Mouse (Mus musculus) hindbrain, embryonic 16.5 days (tissue): ENCODE measurements at regions not wholly inside any gene's neighbourhood (a gene's known extent, or its start where the extent isn't known, plus 50 kb on each side); places are given as distances from the start of the nearest gene placed in this dataset.
A peak's percentile ranks its signal among the peaks of the same experiment; 100 is the strongest.

Source experiments
- ATAC-seq: fragments of 200-750 bp; cut with Nextera tagmentation; 2 replicates; pipeline ENCODE4 v1.8.0; 2017; ENCODE audit warnings: moderate TSS enrichment, moderate library complexity
- H3K27ac ChIP-seq: fragments of 300-500 bp; sonication (generic); 2 replicates; pipeline ENCODE4 v1.5.1; 2014; ENCODE audit warnings: low read depth, mild to moderate bottlenecking, control low read depth, low read length, moderate library complexity
- H3K27me3 ChIP-seq: fragments of 300-500 bp; sonication (generic); replicated peaks from 2 replicates; pipeline ENCODE4 v1.6.1; 2014; ENCODE audit warnings: low read length; ENCODE audit not compliant: control insufficient read depth, insufficient read depth
- H3K36me3 ChIP-seq: fragments of 300-500 bp; sonication (generic); 2 replicates; pipeline ENCODE4 v1.6.1; 2014; ENCODE audit warnings: mild to moderate bottlenecking, low read length, moderate library complexity, mixed read lengths; ENCODE audit not compliant: control insufficient read depth, insufficient read depth
- H3K4me1 ChIP-seq: fragments of 300-500 bp; sonication (generic); 2 replicates; pipeline ENCODE4 v1.6.1; 2014; ENCODE audit warnings: low read depth, low read length; ENCODE audit not compliant: control insufficient read depth, insufficient read depth
- H3K4me2 ChIP-seq: fragments of 300-500 bp; sonication (generic); 2 replicates; pipeline ENCODE4 v1.6.1; 2014; ENCODE audit warnings: mild to moderate bottlenecking, low read length, control low read depth, moderate library complexity
- H3K4me3 ChIP-seq: fragments of 300-500 bp; sonication (generic); 2 replicates; pipeline ENCODE4 v1.5.1; 2014; ENCODE audit warnings: mild to moderate bottlenecking, low read length, control low read depth, moderate library complexity
- H3K9ac ChIP-seq: fragments of 300-500 bp; sonication (generic); 2 replicates; pipeline ENCODE4 v1.6.1; 2014; ENCODE audit warnings: low read depth, mild to moderate bottlenecking, control low read depth, low read length, moderate library complexity
- H3K9me3 ChIP-seq: fragments of 300-500 bp; sonication (generic); 2 replicates; pipeline ENCODE4 v1.6.1; 2014; ENCODE audit warnings: mild to moderate bottlenecking, low read length, moderate library complexity; ENCODE audit not compliant: control insufficient read depth
- WGBS: fragments of 180-500 bp; shearing (Covaris S2); extraction: QIAGEN DNeasy Blood & Tissue Kit; methylation state at CpG from one replicate; pipeline ENCODE4 v1.1.7; 2014; 5-methylcytosine and 5-hydroxymethylcytosine counted together

GRCm38 (mm10) chr1:177584302-177584886 is 142.2 kb downstream of the Zbtb18 start:
- no peak for ATAC-seq
- no peaks in the 10 kb centered on the region for H3K36me3 ChIP-seq
- WGBS, result 71% methylated on average over 5 of the region's 5 CpGs

GRCm38 (mm10) chr1:177585320-177585719 is 143.2 kb downstream of the Zbtb18 start:
- Histone ChIP-seq H3K4me3 (no peak overlapping the region), H3K9me3 (no peaks in the 10 kb centered on the region; the same call in 1 of the 2 replicates), H3K4me2 (no peak overlapping the region), H3K9ac (no peak overlapping the region), H3K36me3 (no peaks in the 10 kb centered on the region), H3K27ac (no peak overlapping the region), H3K27me3 (no peaks in the 10 kb centered on the region), H3K4me1 (no peaks in the 10 kb centered on the region)
- ATAC-seq, result no peak
- WGBS, result 91% methylated on average over 2 of the region's 2 CpGs

More at GRCm38 (mm10) chr1:177584302-177584886, 142.2 kb downstream of the Zbtb18 start:
- H3K4me2 ChIP-seq, result no peak overlapping the region
- no peak overlapping the region for H3K4me3 ChIP-seq
- H3K27me3 ChIP-seq, result no peaks in the 10 kb centered on the region
- no peaks in the 10 kb centered on the region; the same call in 1 of the 2 replicates for H3K9me3 ChIP-seq
- no peak overlapping the region for H3K9ac ChIP-seq
- H3K27ac ChIP-seq, result no peak overlapping the region
- no peaks in the 10 kb centered on the region for H3K4me1 ChIP-seq

GRCm38 (mm10) chr1:177589034-177589433 is 140.6 kb upstream of the 1700016C15Rik start:
- WGBS, result 89% methylated on average over 7 of the region's 7 CpGs
- Histone ChIP-seq H3K9ac (no peak overlapping the region), H3K4me3 (no peak overlapping the region), H3K4me1 (no peaks in the 10 kb centered on the region), H3K4me2 (no peak overlapping the region), H3K9me3 (no peaks in the 10 kb centered on the region), H3K36me3 (no peaks in the 10 kb centered on the region), H3K27me3 (no peaks in the 10 kb centered on the region), H3K27ac (no peak overlapping the region)
- ATAC-seq, result no peak

GRCm38 (mm10) chr1:177589656-177590055 is 140.0 kb upstream of the 1700016C15Rik start:
- no peak for ATAC-seq
- Histone ChIP-seq H3K4me2 (no peak overlapping the region), H3K4me3 (no peak overlapping the region), H3K4me1 (no peaks in the 10 kb centered on the region), H3K9me3 (no peaks in the 10 kb centered on the region), H3K27me3 (no peaks in the 10 kb centered on the region), H3K27ac (no peak overlapping the region), H3K9ac (no peak overlapping the region), H3K36me3 (no peaks in the 10 kb centered on the region)
- WGBS, result 92% methylated on average over 4 of the region's 4 CpGs

- WGBS, result 93% methylated on average over 3 of the region's 3 CpGs
- Histone ChIP-seq H3K4me2 (no peak overlapping the region), H3K9me3 (no peaks in the 10 kb centered on the region), H3K27ac (no peak overlapping the region), H3K36me3 (no peaks in the 10 kb centered on the region), H3K27me3 (no peaks in the 10 kb centered on the region), H3K4me1 (no peaks in the 10 kb centered on the region), H3K4me3 (no peak overlapping the region), H3K9ac (no peak overlapping the region)
- no peak for ATAC-seq
These were observed 137.9 kb upstream of the 1700016C15Rik start for GRCm38 (mm10) chr1:177591742-177592141.

- H3K4me2 ChIP-seq, result no peak overlapping the region
- H3K9me3 ChIP-seq, result no peaks in the 10 kb centered on the region
- no peaks in the 10 kb centered on the region for H3K36me3 ChIP-seq
- H3K4me1 ChIP-seq, result no peaks in the 10 kb centered on the region
- H3K27me3 ChIP-seq, result no peaks in the 10 kb centered on the region
- no peak for ATAC-seq
- H3K27ac ChIP-seq, result no peak overlapping the region
- H3K4me3 ChIP-seq, result no peak overlapping the region
- 93% methylated on average over 9 of the region's 9 CpGs for WGBS
- no peak overlapping the region for H3K9ac ChIP-seq
These were observed 137.3 kb upstream of the 1700016C15Rik start for GRCm38 (mm10) chr1:177592337-177592736.

- H3K4me2 ChIP-seq, result no peak overlapping the region
- ATAC-seq, result 0 out of 2 replicates have a peak, but pooled peaks have one; percentile 24
- no peak overlapping the region for H3K9ac ChIP-seq
- H3K9me3 ChIP-seq, result peaks cover 2% of the 10 kb centered on the region; the same call in 1 of the 2 replicates
- no peaks in the 10 kb centered on the region for H3K36me3 ChIP-seq
- H3K4me3 ChIP-seq, result no peak overlapping the region
- no peaks in the 10 kb centered on the region for H3K27me3 ChIP-seq
- WGBS, result 81% methylated on average over 13 of the region's 13 CpGs
- H3K4me1 ChIP-seq, result no peaks in the 10 kb centered on the region
- no peak overlapping the region for H3K27ac ChIP-seq
These were observed 135.3 kb upstream of the 1700016C15Rik start for GRCm38 (mm10) chr1:177594341-177594740.

- Histone ChIP-seq H3K36me3 (no peaks in the 10 kb centered on the region), H3K27ac (no peak overlapping the region), H3K9me3 (peaks cover 2% of the 10 kb centered on the region; the same call in 1 of the 2 replicates), H3K9ac (no peak overlapping the region), H3K4me3 (no peak overlapping the region), H3K4me2 (no peak overlapping the region), H3K27me3 (no peaks in the 10 kb centered on the region), H3K4me1 (no peaks in the 10 kb centered on the region)
- ATAC-seq, result no peak
- WGBS, result 62% methylated on average over 7 of the region's 7 CpGs
These were observed 134.2 kb upstream of the 1700016C15Rik start for GRCm38 (mm10) chr1:177595326-177595914.

- Histone ChIP-seq H3K4me2 (no peak overlapping the region), H3K9ac (no peak overlapping the region), H3K9me3 (peaks cover 2% of the 10 kb centered on the region; the same call in 1 of the 2 replicates), H3K27ac (no peak overlapping the region), H3K4me3 (no peak overlapping the region), H3K4me1 (no peaks in the 10 kb centered on the region), H3K36me3 (no peaks in the 10 kb centered on the region), H3K27me3 (no peaks in the 10 kb centered on the region)
- 81% methylated on average over 4 of the region's 4 CpGs for WGBS
- no peak for ATAC-seq
These were observed 132.6 kb upstream of the 1700016C15Rik start for GRCm38 (mm10) chr1:177597036-177597435.
